Mouse (Mus musculus) liver, embryonic 14.5 days (tissue): ENCODE data around the gene Sepsecs.

Experiments
- CTCF ChIP-seq: IDR thresholded peaks from 2 replicates; pipeline ENCODE4 v1.5.1; 2016; ENCODE audit warnings: antibody characterized with exemption, low read depth, control low read depth
- EP300 ChIP-seq: IDR thresholded peaks from 2 replicates; pipeline ENCODE4 v1.6.1; 2016; ENCODE audit warnings: antibody characterized with exemption, low read depth

GRCm38 (mm10) chr5:52627713-52628112 lies 41.8 kb downstream of the Sepsecs start:
- TF ChIP-seq CTCF (no peak), EP300 (no peak)
